Comparison of ENCODE assay signal across 8 mouse cellular contexts in genomic region chr9:88326930-88327901, GRCm38 (mm10). TPM values are rescaled to one million over a fixed set of nuclear protein-coding genes. Genes with fewer than 3 reads are reported as not detected.
DNase-seq lines count a peak whose midpoint lies in the region; ATAC-seq and TF ChIP-seq lines count a peak whose summit lies in the region.

TSS of gene Nt5e (plus strand) at chr9:88327197.

- DNase-seq in brain, adult 2 months (ENCODE audit: low read depth, low spot score), result peak; percentile 91
- DNase-seq in forebrain, embryonic 11.5 days (ENCODE audit: low spot score), result peak; percentile 84
- peak; percentile 84 for DNase-seq in kidney, postnatal 10 days
- DNase-seq in natural killer cell, adult 2 months (ENCODE audit: low spot score in 2 of 2), result peak; percentile 13 to 22

- no peaks in the 10 kb centered on the region; the same call in 1 of the 2 replicates for H3K4me1 ChIP-seq in forebrain, embryonic 11.5 days (replicated peaks; ENCODE audit: control insufficient read depth, insufficient read depth, low read length)
- peaks cover 2 to 18% of the 10 kb centered on the region in 2 experiments for H3K4me1 ChIP-seq in heart, embryonic 14.5 days (ENCODE audit: control insufficient read depth in 2 of 2, insufficient read depth in 2 of 2, low read length in 2 of 2)
- peaks cover 3% of the 10 kb centered on the region; the same call in 1 of the 2 replicates for H3K4me1 ChIP-seq in liver, embryonic 12.5 days
- H3K4me1 ChIP-seq in stomach, embryonic 16.5 days (ENCODE audit: control insufficient read depth, insufficient read depth, low read length), result peaks cover 5% of the 10 kb centered on the region; the same call in 1 of the 2 replicates

- H3K27me3 ChIP-seq in C2C12 (ENCODE audit: control insufficient read depth, insufficient read depth, insufficient read length), result no peaks in the 10 kb centered on the region
- peaks cover 14% of the 10 kb centered on the region for H3K27me3 ChIP-seq in forebrain, embryonic 11.5 days (ENCODE audit: control insufficient read depth, insufficient read depth, low read length)
- H3K27me3 ChIP-seq in heart, embryonic 14.5 days (ENCODE audit: control insufficient read depth, insufficient read depth, low read length), result no peaks in the 10 kb centered on the region
- H3K27me3 ChIP-seq in liver, embryonic 12.5 days (replicated peaks), result peaks cover 49% of the 10 kb centered on the region
- H3K27me3 ChIP-seq in stomach, embryonic 16.5 days (ENCODE audit: control insufficient read depth, insufficient read depth, low read length), result no peaks in the 10 kb centered on the region

- peak within 1 kb of the TSS; percentile 49 for H3K9ac ChIP-seq in forebrain, embryonic 11.5 days (ENCODE audit: low read length)
- H3K9ac ChIP-seq in heart, embryonic 14.5 days (ENCODE audit: low read length), result peak within 1 kb of the TSS; percentile 74
- peak within 1 kb of the TSS; percentile 46; the same call in 1 of the 2 replicates for H3K9ac ChIP-seq in liver, embryonic 12.5 days
- H3K9ac ChIP-seq in stomach, embryonic 16.5 days (ENCODE audit: low read length), result peak within 1 kb of the TSS; percentile 72

- under 1% methylated on average over 65 of the region's 66 CpGs for WGBS in forebrain, embryonic 11.5 days
- WGBS in heart, embryonic 14.5 days, result under 1% methylated on average over 63 of the region's 66 CpGs
- WGBS in liver, embryonic 12.5 days (ENCODE audit: insufficient replicate concordance), result 2% methylated on average over 65 of the region's 66 CpGs
- WGBS in stomach, embryonic 16.5 days, result 1% methylated on average over 66 of the region's 66 CpGs

- no peaks in the 10 kb centered on the region for H3K79me3 ChIP-seq in C2C12 (ENCODE audit: low read depth)

- peak within 1 kb of the TSS; percentile 11 for H3K4me3 ChIP-seq in C2C12 (ENCODE audit: insufficient read depth, poor library complexity, severe bottlenecking)
- H3K4me3 ChIP-seq in forebrain, embryonic 11.5 days (ENCODE audit: low read depth, low read length), result peak within 1 kb of the TSS; percentile 52
- H3K4me3 ChIP-seq in heart, embryonic 14.5 days (ENCODE audit: control insufficient read depth in 1 of 2, insufficient read depth in 1 of 2, low read depth in 1 of 2, low read length in 2 of 2), result peak within 1 kb of the TSS; percentile 59 to 74
- H3K4me3 ChIP-seq in liver, embryonic 12.5 days, result peak within 1 kb of the TSS; percentile 55
- H3K4me3 ChIP-seq in stomach, embryonic 16.5 days (replicated peaks; ENCODE audit: low read length), result peak within 1 kb of the TSS; percentile 62

- H3K36me3 ChIP-seq in C2C12 (ENCODE audit: control insufficient read depth, insufficient read depth), result no peaks in the 10 kb centered on the region
- no peaks in the 10 kb centered on the region for H3K36me3 ChIP-seq in forebrain, embryonic 11.5 days (ENCODE audit: control insufficient read depth, insufficient read depth, low read length)
- H3K36me3 ChIP-seq in heart, embryonic 14.5 days (ENCODE audit: control insufficient read depth, insufficient read depth, low read length), result no peaks in the 10 kb centered on the region
- no peaks in the 10 kb centered on the region for H3K36me3 ChIP-seq in liver, embryonic 12.5 days
- no peaks in the 10 kb centered on the region for H3K36me3 ChIP-seq in stomach, embryonic 16.5 days (ENCODE audit: control insufficient read depth, insufficient read depth, low read length)

- H3K79me2 ChIP-seq in C2C12 (ENCODE audit: control insufficient read depth, insufficient read depth), result no peaks in the 10 kb centered on the region

- TF ChIP-seq CTCF in C2C12 (IDR thresholded peaks at IDR 0.05; ENCODE audit: control insufficient read depth, insufficient read depth, insufficient read length), result no peak

- peak within 1 kb of the TSS; percentile 64 for H3ac ChIP-seq in C2C12 (ENCODE audit: control insufficient read depth, insufficient read length, low read depth)

- peak; percentile 93 for ATAC-seq in forebrain, embryonic 11.5 days (replicated peaks; ENCODE audit: low FRiP score)
- peak; percentile 93 for ATAC-seq in heart, embryonic 14.5 days (ENCODE audit: insufficient number of reproducible peaks, insufficient read depth, low FRiP score, low read depth)
- peak; percentile 89 for ATAC-seq in liver, embryonic 12.5 days
- ATAC-seq in stomach, embryonic 16.5 days (ENCODE audit: insufficient read depth, low FRiP score), result peak; percentile 93

- H3K9me3 ChIP-seq in forebrain, embryonic 11.5 days (ENCODE audit: control insufficient read depth, low read length), result no peaks in the 10 kb centered on the region
- H3K9me3 ChIP-seq in heart, embryonic 14.5 days (ENCODE audit: control insufficient read depth, low read length), result 0 out of 2 replicates have a peak, but pooled peaks cover 2% of the 10 kb centered on the region
- H3K9me3 ChIP-seq in liver, embryonic 12.5 days (replicated peaks), result no peaks in the 10 kb centered on the region
- H3K9me3 ChIP-seq in stomach, embryonic 16.5 days (replicated peaks; ENCODE audit: control insufficient read depth, low read length), result no peaks in the 10 kb centered on the region

- H3K4me2 ChIP-seq in forebrain, embryonic 11.5 days (ENCODE audit: low read depth, low read length, severe bottlenecking), result peak within 1 kb of the TSS; percentile 99
- peak within 1 kb of the TSS; percentile 86 for H3K4me2 ChIP-seq in heart, embryonic 14.5 days (ENCODE audit: low read length)
- peak within 1 kb of the TSS; percentile 79 for H3K4me2 ChIP-seq in liver, embryonic 12.5 days
- peak within 1 kb of the TSS; percentile 95 for H3K4me2 ChIP-seq in stomach, embryonic 16.5 days (ENCODE audit: low read depth, low read length)

- H3K27ac ChIP-seq in forebrain, embryonic 11.5 days (ENCODE audit: low read depth, low read length), result no peak within 1 kb of the TSS
- peak within 1 kb of the TSS; percentile 19 to 68; a peak in 3 of 4 replicates for H3K27ac ChIP-seq in heart, embryonic 14.5 days (replicated peaks in 1 of 2; ENCODE audit: control insufficient read depth in 1 of 2, insufficient read depth in 1 of 2, low read depth in 2 of 2, low read length in 2 of 2)
- no peak within 1 kb of the TSS for H3K27ac ChIP-seq in liver, embryonic 12.5 days
- no peak within 1 kb of the TSS for H3K27ac ChIP-seq in stomach, embryonic 16.5 days (ENCODE audit: low read length)

TF ChIP-seq in C2C12, 6 proteins besides CTCF, POLR2A, EP300 and RAD21:
- TF ChIP-seq MAX (IDR thresholded peaks at IDR 0.05) (no peak), MYOG (IDR thresholded peaks at IDR 0.05; ENCODE audit: control insufficient read depth, extremely low read depth, insufficient read length) (no peak), USF1 (IDR thresholded peaks at IDR 0.05; ENCODE audit: low read depth) (no peak), CEBPB (IDR thresholded peaks at IDR 0.05; ENCODE audit: low read depth) (no peak), FOSL1 (IDR thresholded peaks at IDR 0.05; ENCODE audit: insufficient read depth, low read length, poor library complexity, severe bottlenecking) (no peak), MYOD1 (IDR thresholded peaks at IDR 0.05; ENCODE audit: control insufficient read depth, insufficient read length, low read depth) (no peak)
TF ChIP-seq in C2C12: peak in this region for 0.

RNA-seq across cellular contexts. Expression of gene Nt5e, which starts in this region (rescaled TPM):
- polyA plus RNA-seq in C2C12 (2012; fragmentation: generic; extraction: Trizol), result 0.34 TPM
- 0.88 and 1.2 TPM in 2 replicates for polyA plus RNA-seq in forebrain, embryonic 11.5 days (2014; fragmentation: Nextera tagmentation; extraction: Ambion mirVana)
- polyA plus RNA-seq in heart, embryonic 14.5 days (2014; fragmentation: Nextera tagmentation; extraction: Ambion mirVana), result 3.8 and 5.6 TPM in 2 replicates
- polyA plus RNA-seq in liver, embryonic 12.5 days (2016; fragmentation: Nextera tagmentation; extraction: Ambion mirVana), result 6.3 and 6.7 TPM in 2 replicates
- polyA plus RNA-seq in stomach, embryonic 16.5 days (2015; fragmentation: Nextera tagmentation; extraction: Ambion mirVana), result 6.5 and 8.8 TPM in 2 replicates

Comparison
In these comparisons a context has a peak if more than half of its experiments do, and no peak if none do; other contexts are left out.
1. H3K4me3 ChIP-seq: peak in every context shown above with its lines; median percentile 66 in heart, embryonic 14.5 days; 62 in stomach, embryonic 16.5 days; 55 in liver, embryonic 12.5 days; 52 in forebrain, embryonic 11.5 days; 11 in C2C12.
2. DNase-seq: peak in every context shown above with its lines; median percentile 91 in brain, adult 2 months; 84 in forebrain, embryonic 11.5 days; 84 in kidney, postnatal 10 days; 18 in natural killer cell, adult 2 months.
3. H3K27ac ChIP-seq: peak in heart, embryonic 14.5 days (2 of 2); none in forebrain, embryonic 11.5 days (single experiment), liver, embryonic 12.5 days (single experiment) and stomach, embryonic 16.5 days (single experiment).
4. Peak in every context shown above with its lines, with median percentiles within 50 percentile points of each other: ATAC-seq, H3K4me2 ChIP-seq and H3K9ac ChIP-seq.